Mouse (Mus musculus) kidney, postnatal 10 days (tissue): ENCODE measurements around the gene Npcd.
A peak's percentile ranks its signal among the peaks of the same experiment; 100 is the strongest.
"Not testable (repeated sequence)": the region's sequence is repeated elsewhere in the genome, so short reads cannot be mapped to it uniquely, and the experiment has no call there.

ENCODE experiments used
- DNase-seq: peaks from one replicate; pipeline ENCODE4 v3.0.0; 2021; ENCODE audit warnings: mixed read lengths

Gene Npcd

DNA sequence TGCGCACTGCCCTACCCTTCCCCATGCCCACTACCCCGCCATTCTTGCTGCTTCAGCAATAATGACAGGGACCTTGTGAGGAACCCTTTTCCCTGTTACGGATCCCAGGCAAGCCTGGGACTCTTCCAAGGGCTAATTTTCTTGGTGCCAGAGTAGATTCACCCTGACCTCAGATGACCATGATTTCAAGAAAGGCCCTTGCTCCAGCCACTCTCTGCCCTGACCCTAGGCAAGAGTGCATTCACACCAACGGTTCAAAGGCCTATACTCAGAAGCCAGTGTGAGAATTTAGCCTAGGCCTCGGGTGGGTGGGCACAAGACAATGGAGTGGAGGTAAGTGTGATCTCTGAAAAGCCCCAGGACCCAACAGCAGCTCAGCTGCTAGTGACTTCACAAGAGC is 4.6 kb downstream of the Npcd start:
- no peak for DNase-seq

- peak; percentile 55 for DNase-seq
These were observed 5.5 kb downstream of the Npcd start for GRCm38 (mm10) chr15:79828366-79829035.

- peak; percentile 34 for DNase-seq
These were observed 6.2 kb downstream of the Npcd start for GRCm38 (mm10) chr15:79827778-79828210.

GRCm38 (mm10) chr15:79827061-79827777 is 6.8 kb downstream of the Npcd start:
- no peak for DNase-seq

- no peak for DNase-seq
These were observed 7.7 kb downstream of the Npcd start for GRCm38 (mm10) chr15:79826221-79826935.

DNA sequence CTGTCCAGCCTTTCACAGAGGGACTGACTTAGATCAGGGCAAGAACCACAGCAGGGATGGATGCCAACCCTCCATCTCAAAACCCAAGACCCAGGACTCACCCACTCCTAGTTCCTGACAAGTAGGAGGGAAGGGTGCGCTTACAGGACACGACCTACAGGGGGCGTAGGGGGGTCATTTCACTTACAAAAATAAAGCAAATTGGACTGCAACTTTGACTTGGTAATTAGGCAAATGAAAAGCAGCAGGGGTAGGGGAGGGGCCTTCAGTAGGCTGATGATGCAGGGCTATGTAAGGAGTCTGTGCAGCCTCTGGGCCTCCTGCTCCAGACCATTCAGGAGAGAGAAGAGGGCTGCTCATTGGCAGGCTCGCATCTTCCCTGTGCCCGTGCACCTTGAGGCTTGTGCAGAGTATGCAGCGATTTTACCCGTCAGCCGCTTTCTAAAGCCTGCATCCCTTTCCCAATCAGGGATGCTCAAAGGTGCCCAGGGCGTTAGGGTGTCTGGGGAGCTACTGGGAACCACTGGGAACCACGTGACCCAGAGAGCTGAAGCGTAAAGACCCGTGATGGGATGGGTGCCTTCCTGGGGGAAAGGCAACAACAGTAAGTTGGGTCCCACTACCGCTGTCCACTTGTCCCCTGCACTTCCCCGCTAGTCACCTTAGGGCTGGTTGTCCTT is 8.8 kb downstream of the Npcd start:
- peak; percentile 30 for DNase-seq

GRCm38 (mm10) chr15:79823588-79824280 is 10.3 kb downstream of the Npcd start:
- peak; percentile 83 for DNase-seq

- peak; percentile 44 for DNase-seq
These were observed 11.5 kb downstream of the Npcd start for GRCm38 (mm10) chr15:79822265-79823199.

GRCm38 (mm10) chr15:79818325-79818724 is 15.7 kb downstream of the Npcd start:
- peak; percentile 17 for DNase-seq

GRCm38 (mm10) chr15:79813666-79814258 is 20.3 kb downstream of the Npcd start:
- peak; percentile 13 for DNase-seq

GRCm38 (mm10) chr15:79812840-79813239 is 21.2 kb downstream of the Npcd start:
- not testable (repeated sequence) for DNase-seq

GRCm38 (mm10) chr15:79810997-79811396 is 23.0 kb downstream of the Npcd start:
- no peak for DNase-seq

DNA sequence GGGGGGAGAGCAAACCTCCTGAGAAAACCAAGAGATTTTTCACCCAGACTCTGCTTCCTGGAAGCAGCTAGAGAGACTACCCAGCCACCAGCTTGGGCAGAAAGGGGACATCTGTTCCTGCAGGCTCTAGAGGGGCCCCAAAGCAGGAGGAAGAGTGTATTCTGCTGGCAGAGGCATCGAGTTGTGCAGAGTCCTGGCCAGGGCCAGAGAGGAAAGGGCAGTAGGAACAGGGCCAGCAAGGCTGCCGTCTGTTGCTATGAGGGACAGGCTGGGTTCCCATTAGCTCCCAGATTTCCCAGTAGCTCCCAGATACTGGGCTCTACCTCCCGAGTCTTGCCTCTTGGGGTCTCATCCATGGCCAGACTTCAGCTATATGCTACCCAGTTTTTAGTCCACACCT is 24.0 kb downstream of the Npcd start:
- DNase-seq: no peak

GRCm38 (mm10) chr15:79808658-79809057 is 25.4 kb downstream of the Npcd start:
- no peak for DNase-seq

DNA sequence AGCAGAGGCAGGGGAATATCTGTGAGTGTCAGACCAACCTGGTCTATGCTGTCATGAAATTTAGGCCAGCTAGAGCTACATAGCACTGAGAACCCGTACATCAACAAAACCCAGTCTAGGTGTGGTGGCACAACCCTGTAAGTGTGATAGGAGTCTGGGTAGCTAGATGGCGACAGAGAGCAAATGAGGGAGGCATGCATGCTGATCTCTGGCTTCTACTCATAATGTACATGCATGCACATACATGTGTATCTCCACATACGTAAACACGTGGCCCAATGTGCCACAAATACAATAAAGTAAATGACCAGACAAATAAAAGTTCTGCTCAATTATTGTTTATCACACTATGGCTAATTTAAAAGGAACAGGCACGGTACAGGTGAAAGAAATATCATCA is 25.9 kb downstream of the Npcd start:
- peak; percentile 66 for DNase-seq

- no peak for DNase-seq
These were observed 27.0 kb downstream of the Npcd start for GRCm38 (mm10) chr15:79807050-79807449.

DNA sequence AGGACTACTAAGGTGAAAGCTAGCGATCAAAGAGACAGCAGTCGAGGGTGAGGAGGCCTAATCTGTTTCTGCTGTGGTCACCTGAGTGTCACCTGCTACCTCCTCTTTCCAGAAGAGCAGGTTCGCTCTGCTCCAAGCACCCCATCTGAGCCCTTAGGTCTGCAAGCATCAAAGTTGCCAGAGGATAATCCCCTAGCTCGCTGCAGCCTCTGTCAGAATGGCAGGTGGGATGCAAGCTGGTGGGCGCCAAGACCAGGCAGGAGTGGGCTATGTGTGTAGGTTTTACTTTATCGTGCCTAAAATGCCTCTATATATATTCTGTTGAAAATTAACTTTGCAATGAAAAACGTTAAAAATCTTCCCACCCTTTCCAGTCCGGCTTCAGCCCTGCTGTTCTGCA is 28.8 kb downstream of the Npcd start:
- no peak for DNase-seq

DNA sequence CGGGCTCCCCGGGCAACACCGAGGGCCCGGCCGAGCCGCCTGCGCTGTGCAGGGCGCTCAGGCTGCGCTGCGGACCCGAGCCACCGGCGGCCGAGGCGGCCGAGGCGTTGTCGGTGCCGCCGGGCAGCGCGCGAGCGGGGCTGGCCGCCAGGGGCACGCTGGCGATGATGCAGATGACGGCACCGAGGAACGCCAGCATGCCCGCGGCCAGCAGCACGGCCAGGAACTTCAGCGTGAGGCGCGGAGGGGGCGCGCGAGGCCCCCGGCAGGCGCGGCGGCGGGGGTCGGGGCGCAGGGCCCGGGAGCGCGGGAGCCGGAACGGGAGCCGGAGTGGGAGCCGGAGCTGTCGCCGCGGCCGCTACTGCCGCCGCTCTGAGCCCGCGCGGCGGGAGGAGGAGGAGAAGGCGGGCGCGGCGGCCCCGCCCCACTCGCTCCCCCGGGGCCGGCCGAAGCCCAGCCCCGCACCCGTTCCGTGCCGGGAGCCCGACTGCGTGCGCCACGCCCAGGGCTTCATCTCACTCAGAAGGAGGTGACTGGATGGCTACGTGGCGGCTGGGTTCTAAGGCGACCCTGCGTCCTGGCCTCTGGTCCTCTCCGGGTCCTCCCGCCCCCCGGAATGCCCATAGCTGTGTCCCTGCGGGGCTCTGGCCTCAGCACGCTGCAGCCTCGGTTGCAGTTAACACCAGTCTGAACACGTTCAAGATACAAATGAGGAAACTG is 29.5 kb downstream of the Npcd start, which contains the start of gene Nptxr:
Gene Nptxr, minus strand, starts transcription at position 415 of the 720 bp plus-strand sequence.
- DNase-seq: peak; percentile 70

- peak; percentile 54 for DNase-seq
These were observed 30.3 kb downstream of the Npcd start for GRCm38 (mm10) chr15:79803533-79804351.
